Mouse (Mus musculus) lung, postnatal 25 days (tissue): Measurements from ENCODE around the gene Map4k4.

Source experiments
- DNase-seq: peaks from one replicate; pipeline ENCODE4 v3.0.0; 2022; ENCODE audit warnings: low spot score

Gene Map4k4

GRCm38 (mm10) chr1:40037831-40038230 is 137.1 kb downstream of the Map4k4 start:
- no peak for DNase-seq

- DNase-seq, result no peak
These were observed 145.0 kb downstream of the Map4k4 start for GRCm38 (mm10) chr1:40045686-40046085.

- no peak for DNase-seq
These were observed 145.9 kb downstream of the Map4k4 start for GRCm38 (mm10) chr1:40046600-40046999.

- DNase-seq, result no peak
These were observed 150.4 kb downstream of the Map4k4 start for GRCm38 (mm10) chr1:40051157-40051556.

GRCm38 (mm10) chr1:40052156-40052555 is 151.4 kb downstream of the Map4k4 start:
- DNase-seq, result no peak

- no peak for DNase-seq
These were observed 152.4 kb downstream of the Map4k4 start for GRCm38 (mm10) chr1:40053071-40053470.

GRCm38 (mm10) chr1:40055051-40055450 is 154.3 kb downstream of the Map4k4 start:
- DNase-seq, result no peak

- DNase-seq, result no peak
These were observed 155.2 kb downstream of the Map4k4 start for GRCm38 (mm10) chr1:40055963-40056362.

- no peak for DNase-seq
These were observed 156.6 kb downstream of the Map4k4 start for GRCm38 (mm10) chr1:40057351-40057750.

- no peak for DNase-seq
These were observed 157.3 kb downstream of the Map4k4 start for GRCm38 (mm10) chr1:40058013-40058412.

GRCm38 (mm10) chr1:40059122-40059774 is 158.5 kb downstream of the Map4k4 start:
- DNase-seq, result peak; percentile 25

- no peak for DNase-seq
These were observed 160.6 kb downstream of the Map4k4 start for GRCm38 (mm10) chr1:40061359-40061758.

- DNase-seq, result no peak
These were observed 162.7 kb downstream of the Map4k4 start for GRCm38 (mm10) chr1:40063409-40063808.

- DNase-seq, result no peak
These were observed 163.8 kb downstream of the Map4k4 start for GRCm38 (mm10) chr1:40064508-40064907.

GRCm38 (mm10) chr1:40072558-40072957 is 171.8 kb downstream of the Map4k4 start:
- DNase-seq, result no peak

GRCm38 (mm10) chr1:40073779-40074178 is 173.1 kb downstream of the Map4k4 start, which contains the start of gene Il1r2:
Gene Il1r2 (plus strand): TSS chr1:40074079.
- no peak for DNase-seq
